Mouse (Mus musculus) heart, postnatal 0 days (tissue): ENCODE measurements at regions not wholly inside any gene's neighbourhood (a gene's known extent, or its start where the extent isn't known, plus 50 kb on each side); places are given as distances from the start of the nearest gene placed in this dataset.

Experiments used
- ATAC-seq: fragments of 200-750 bp; cut with Nextera tagmentation; 2 replicates; pipeline ENCODE4 v1.8.0; 2017; ENCODE audit warnings: low read depth, moderate number of reproducible peaks, moderate library complexity; ENCODE audit not compliant: insufficient read depth
- DNase-seq: peaks from one replicate; pipeline ENCODE4 v3.0.0-alpha.2; 2016; ENCODE audit warnings: low spot score
- H3K27ac ChIP-seq: fragments of 300-500 bp; sonication (generic); 2 replicates; pipeline ENCODE4 v1.5.1; 2014; ENCODE audit warnings: low read depth, mild to moderate bottlenecking
- H3K27me3 ChIP-seq: fragments of 300-500 bp; sonication (generic); 2 replicates; pipeline ENCODE4 v1.6.1; 2014; ENCODE audit warnings: low read length, mixed read lengths; ENCODE audit not compliant: control insufficient read depth, insufficient read depth
- H3K36me3 ChIP-seq: fragments of 300-500 bp; sonication (generic); replicated peaks from 2 replicates; pipeline ENCODE4 v1.6.1; 2014; ENCODE audit warnings: low read length, mixed read lengths; ENCODE audit not compliant: control insufficient read depth, insufficient read depth
- H3K4me1 ChIP-seq: fragments of 300-500 bp; sonication (generic); 2 replicates; pipeline ENCODE4 v1.6.1; 2014; ENCODE audit warnings: antibody characterized with exemption; ENCODE audit not compliant: control insufficient read depth, insufficient read depth
- H3K4me2 ChIP-seq: fragments of 300-500 bp; sonication (generic); 2 replicates; pipeline ENCODE4 v1.6.1; 2014; ENCODE audit warnings: low read depth, mild to moderate bottlenecking, low read length, moderate library complexity
- H3K4me3 ChIP-seq: fragments of 300-500 bp; sonication (generic); 2 replicates; pipeline ENCODE4 v1.5.1; 2014; ENCODE audit warnings: low read depth, low read length
- H3K9ac ChIP-seq: fragments of 300-500 bp; sonication (generic); replicated peaks from 2 replicates; pipeline ENCODE4 v1.6.1; 2014; ENCODE audit warnings: low read depth, low read length, mixed read lengths
- H3K9me3 ChIP-seq: fragments of 300-500 bp; sonication (generic); replicated peaks from 2 replicates; pipeline ENCODE4 v1.6.1; 2016; ENCODE audit warnings: low read length; ENCODE audit not compliant: control insufficient read depth
- CTCF ChIP-seq: IDR thresholded peaks from 2 replicates; pipeline ENCODE4 v1.5.1; 2016; ENCODE audit warnings: antibody characterized with exemption, control low read depth, low read depth
- EP300 ChIP-seq: IDR thresholded peaks from 2 replicates; pipeline ENCODE4 v1.6.1; 2016; ENCODE audit warnings: antibody characterized with exemption, low read depth
- WGBS: fragments of 180-500 bp; shearing (Covaris S2); extraction: QIAGEN DNeasy Blood & Tissue Kit; methylation state at CpG from one replicate; pipeline ENCODE4 v1.1.7; 2014; 5-methylcytosine and 5-hydroxymethylcytosine counted together

DNA sequence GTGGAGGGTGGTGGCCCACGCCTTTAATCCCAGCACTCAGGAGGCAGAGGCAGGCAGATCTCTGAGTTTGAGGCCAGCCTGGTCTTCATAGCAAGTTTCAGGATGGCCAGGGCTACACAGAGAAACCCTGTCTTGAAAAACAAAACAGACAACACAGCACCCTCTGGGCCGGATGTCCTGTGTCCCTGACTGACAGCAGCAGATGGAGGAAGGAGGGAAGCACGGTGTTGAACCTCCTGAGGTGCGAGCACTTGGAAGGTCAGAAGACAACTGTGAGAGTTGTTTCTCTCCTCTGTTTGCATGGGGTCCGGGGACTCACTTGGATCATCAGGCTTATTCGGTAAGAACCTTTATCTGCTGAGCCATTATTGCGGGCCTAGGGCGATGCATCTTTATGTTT is 76.6 kb upstream of the Man2a1 start:
- TF ChIP-seq EP300 (no peak), CTCF (no peak)

DNA sequence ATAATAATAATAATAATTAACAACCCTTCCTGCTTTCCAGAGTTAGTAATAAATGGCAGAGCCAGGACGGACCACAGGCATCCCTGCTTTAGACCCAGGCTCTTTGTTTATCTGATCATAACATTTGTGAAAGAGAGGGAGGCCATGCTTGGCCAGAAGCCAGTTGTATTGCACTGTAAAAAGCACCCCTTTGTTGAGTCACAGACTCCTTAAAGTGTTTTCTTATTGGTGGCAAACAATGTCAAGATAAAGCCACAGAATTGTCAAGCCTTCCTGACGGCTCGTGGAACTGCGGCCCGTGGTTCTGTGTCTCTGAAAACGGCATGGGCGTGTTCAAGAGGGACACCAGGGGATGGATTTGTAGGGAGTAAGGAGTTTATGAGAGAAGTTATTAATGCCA is 72.7 kb upstream of the Man2a1 start:
- TF ChIP-seq EP300, result no peak
- TF ChIP-seq CTCF, result no peak
- no peaks in the 10 kb centered on the region for H3K4me1 ChIP-seq
- no peaks in the 10 kb centered on the region for H3K27me3 ChIP-seq
- no peak overlapping the region for H3K4me2 ChIP-seq
- H3K4me3 ChIP-seq, result no peak overlapping the region
- H3K36me3 ChIP-seq, result no peaks in the 10 kb centered on the region
- H3K9me3 ChIP-seq, result no peaks in the 10 kb centered on the region
- no peak overlapping the region for H3K27ac ChIP-seq
- no peak for ATAC-seq
- 47% methylated on average over 7 of the region's 7 CpGs for WGBS
- DNase-seq, result no peak
- H3K9ac ChIP-seq, result no peak overlapping the region

More for the DNA sequence above, 76.6 kb upstream of the Man2a1 start:
- no peaks in the 10 kb centered on the region for H3K4me1 ChIP-seq
- 89% methylated on average over 8 of the region's 8 CpGs for WGBS
- no peaks in the 10 kb centered on the region for H3K9me3 ChIP-seq
- H3K4me2 ChIP-seq, result no peak overlapping the region
- no peak overlapping the region for H3K9ac ChIP-seq
- no peak for ATAC-seq
- H3K4me3 ChIP-seq, result no peak overlapping the region
- H3K27ac ChIP-seq, result no peak overlapping the region
- DNase-seq, result no peak
- no peaks in the 10 kb centered on the region for H3K27me3 ChIP-seq
- H3K36me3 ChIP-seq, result no peaks in the 10 kb centered on the region

DNA sequence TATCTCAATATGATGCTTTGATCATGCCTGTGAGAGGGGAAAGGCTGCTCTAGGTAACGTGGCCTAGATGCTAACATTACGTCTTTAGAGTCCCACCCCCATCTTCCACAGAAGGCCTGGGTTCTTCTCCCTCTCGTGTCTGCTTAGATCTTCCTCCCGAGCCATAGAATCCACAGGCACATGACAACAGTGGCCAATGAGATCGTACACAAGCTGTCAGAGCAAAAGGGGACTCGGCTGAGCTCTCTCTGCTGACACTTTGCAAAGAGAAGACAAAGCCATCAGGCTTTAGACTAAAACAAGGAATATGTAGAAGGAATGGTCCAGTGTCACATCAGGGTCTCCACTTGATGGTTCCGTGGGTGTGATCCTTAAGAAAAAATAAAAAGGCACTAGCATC is 72.1 kb upstream of the Man2a1 start:
- WGBS, result 82% methylated on average over 7 of the region's 7 CpGs
- no peak for ATAC-seq
- H3K9me3 ChIP-seq, result no peaks in the 10 kb centered on the region
- H3K36me3 ChIP-seq, result no peaks in the 10 kb centered on the region
- H3K4me3 ChIP-seq, result no peak overlapping the region
- H3K4me2 ChIP-seq, result no peak overlapping the region
- H3K27me3 ChIP-seq, result no peaks in the 10 kb centered on the region
- H3K27ac ChIP-seq, result no peak overlapping the region
- no peak for DNase-seq
- no peak overlapping the region for H3K9ac ChIP-seq
- H3K4me1 ChIP-seq, result no peaks in the 10 kb centered on the region
- no peak for TF ChIP-seq EP300
- TF ChIP-seq CTCF, result no peak

DNA sequence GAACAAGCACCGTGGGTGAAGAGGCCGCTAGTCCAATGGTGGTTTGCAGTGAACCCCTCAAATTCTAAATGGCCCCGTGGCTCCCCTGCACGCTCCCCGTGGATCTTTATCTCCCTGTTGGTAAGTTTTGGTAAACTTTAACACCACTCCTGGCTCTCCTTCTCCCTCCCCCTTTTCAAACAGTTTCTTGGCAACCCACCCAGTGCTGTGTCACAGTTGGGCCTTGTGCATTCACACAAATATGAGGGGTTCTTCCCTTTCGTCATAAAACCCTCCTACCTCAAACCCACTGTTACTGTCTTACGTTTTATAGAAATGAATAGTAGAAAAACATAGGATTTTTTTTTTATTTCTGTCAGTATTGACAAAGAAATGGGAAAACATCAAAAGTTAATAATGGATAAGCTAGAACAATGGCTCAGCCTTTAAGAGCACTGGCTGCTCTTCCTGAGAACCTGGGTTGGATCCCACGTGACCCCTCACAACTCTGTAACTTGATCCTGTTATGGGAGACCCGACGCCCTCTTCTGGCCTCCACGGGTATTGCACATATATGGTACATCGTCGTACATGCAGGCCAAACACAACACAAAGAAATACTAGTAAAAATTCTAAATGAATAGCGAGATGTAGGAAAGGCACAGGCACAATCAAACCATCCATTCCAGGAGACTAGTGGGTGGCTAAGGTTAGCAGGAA is 71.1 kb upstream of the Man2a1 start:
- TF ChIP-seq CTCF (0 out of 2 replicates have a peak, but pooled peaks have one; percentile 1), EP300 (no peak)
- no peak overlapping the region for H3K4me3 ChIP-seq
- ATAC-seq (no peak), DNase-seq (no peak)
- H3K9ac ChIP-seq, result no peak overlapping the region
- H3K27ac ChIP-seq, result no peak overlapping the region
- H3K4me2 ChIP-seq, result no peak overlapping the region
- H3K27me3 ChIP-seq, result no peaks in the 10 kb centered on the region
- WGBS, result 77% methylated on average over 14 of the region's 14 CpGs
- no peaks in the 10 kb centered on the region for H3K9me3 ChIP-seq
- no peaks in the 10 kb centered on the region for H3K36me3 ChIP-seq
- H3K4me1 ChIP-seq, result no peaks in the 10 kb centered on the region

DNA sequence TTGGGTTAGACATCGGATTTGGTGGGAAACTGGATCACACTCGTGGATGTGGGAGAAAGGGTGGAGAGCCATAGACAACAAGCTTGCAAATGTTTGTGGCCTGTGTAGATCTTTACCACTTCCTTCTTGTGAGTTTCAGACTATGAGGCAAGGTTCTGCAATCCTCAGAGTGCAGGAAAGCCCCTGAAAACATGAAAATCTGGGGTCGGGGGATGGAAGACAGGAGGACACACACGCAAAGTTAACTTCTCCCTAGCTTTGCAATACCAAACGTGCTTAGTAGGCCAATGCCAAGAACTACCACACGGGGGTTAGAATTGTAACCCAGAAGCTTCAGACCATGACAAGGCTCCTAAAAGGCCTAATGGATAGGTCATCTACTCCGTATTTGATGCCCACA is 69.4 kb upstream of the Man2a1 start:
- no peak overlapping the region for H3K27ac ChIP-seq
- WGBS, result 85% methylated on average over 7 of the region's 7 CpGs
- no peaks in the 10 kb centered on the region for H3K9me3 ChIP-seq
- ATAC-seq (no peak), DNase-seq (no peak)
- no peak overlapping the region for H3K9ac ChIP-seq
- H3K4me2 ChIP-seq, result no peak overlapping the region
- H3K4me1 ChIP-seq, result no peaks in the 10 kb centered on the region
- H3K4me3 ChIP-seq, result no peak overlapping the region
- no peaks in the 10 kb centered on the region for H3K36me3 ChIP-seq
- TF ChIP-seq CTCF (no peak), EP300 (no peak)
- no peaks in the 10 kb centered on the region for H3K27me3 ChIP-seq

DNA sequence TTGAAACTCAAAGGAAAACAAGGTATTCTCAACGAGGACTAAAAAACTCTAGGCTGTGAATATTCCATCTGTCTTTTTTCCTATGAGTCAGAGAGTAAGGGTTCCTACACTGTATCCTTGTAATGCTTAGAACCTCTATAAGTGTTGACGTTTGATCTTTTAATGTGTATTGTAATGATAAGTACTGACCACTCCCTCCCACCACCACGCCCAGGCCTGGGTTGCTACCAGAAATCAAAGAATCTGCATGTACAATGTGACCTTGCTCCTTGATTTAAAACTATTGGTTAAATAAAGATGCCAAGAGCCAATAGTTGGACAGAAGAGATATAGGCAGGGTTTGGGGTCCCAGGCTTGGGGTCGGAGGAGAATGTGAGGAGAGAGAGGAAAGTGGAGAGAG is 66.2 kb upstream of the Man2a1 start:
- Histone ChIP-seq H3K9me3 (no peaks in the 10 kb centered on the region), H3K27me3 (no peaks in the 10 kb centered on the region), H3K36me3 (no peaks in the 10 kb centered on the region), H3K27ac (no peak overlapping the region), H3K4me3 (no peak overlapping the region), H3K9ac (no peak overlapping the region), H3K4me2 (no peak overlapping the region), H3K4me1 (0 out of 2 replicates have a peak, but pooled peaks cover 11% of the 10 kb centered on the region)
- ATAC-seq, result no peak
- no peak for DNase-seq
- TF ChIP-seq EP300 (no peak), CTCF (no peak)
- 81% methylated on average over 4 of the region's 4 CpGs for WGBS
